Mouse (Mus musculus): ENCODE measurements around the gene Ap1s3.

The Ap1s3 gene

DNA sequence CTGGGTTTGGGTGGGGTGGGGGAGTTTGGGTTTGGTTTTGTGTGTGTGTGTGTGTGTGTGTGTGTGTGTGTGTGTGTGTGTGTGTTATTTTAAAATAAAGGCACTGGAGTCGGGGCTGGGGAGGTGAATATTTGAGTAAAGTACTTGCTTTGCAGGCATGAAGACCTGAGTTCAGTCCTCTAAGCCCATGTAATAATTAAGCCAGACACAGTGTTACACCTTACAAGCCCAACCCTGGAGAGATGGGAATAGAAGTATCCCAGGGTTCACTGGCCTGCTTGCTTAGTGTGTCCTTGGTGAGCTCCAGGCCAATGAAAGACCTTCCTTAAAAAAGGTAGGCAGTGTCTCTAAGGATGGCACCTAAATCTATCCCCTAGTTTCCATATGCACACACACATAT lies 80.7 kb downstream of the Ap1s3 start:
- no peak for DNase-seq

GRCm38 (mm10) chr1:79589971-79590763 lies 81.6 kb downstream of the Ap1s3 start:
- DNase-seq: no peak

- no peak for DNase-seq
Observed at GRCm38 (mm10) chr1:79589424-79589823, 82.3 kb downstream of the Ap1s3 start.

DNA sequence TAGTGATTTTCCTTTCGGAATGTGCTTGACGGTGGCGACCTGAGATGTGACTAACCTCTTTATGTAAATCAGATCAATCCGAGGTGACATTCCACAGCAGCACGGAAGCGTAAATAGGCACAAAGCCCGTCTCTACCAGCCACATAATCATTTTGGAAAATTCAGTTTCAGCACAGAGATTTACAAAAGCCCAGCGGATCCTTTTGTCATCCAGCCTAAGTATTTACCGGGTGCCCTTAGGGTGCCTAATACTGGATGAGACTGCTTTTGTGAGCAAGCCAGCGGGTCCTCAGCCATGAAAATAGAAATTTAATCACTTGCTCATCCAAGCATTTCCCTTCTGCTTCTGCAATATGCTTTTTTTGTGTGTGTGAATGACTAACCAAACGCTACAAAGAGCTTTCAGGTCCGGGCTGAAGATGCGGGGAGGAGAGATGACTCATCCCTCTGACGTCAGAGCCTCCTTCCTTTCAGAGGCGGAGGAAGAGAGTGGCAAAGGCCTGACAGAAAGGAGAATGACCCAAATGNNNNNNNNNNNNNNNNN lies 90.6 kb downstream of the Ap1s3 start:
- peak; percentile 79 for DNase-seq

GRCm38 (mm10) chr1:79577357-79577756 lies 94.4 kb downstream of the Ap1s3 start:
- DNase-seq: no peak

DNA sequence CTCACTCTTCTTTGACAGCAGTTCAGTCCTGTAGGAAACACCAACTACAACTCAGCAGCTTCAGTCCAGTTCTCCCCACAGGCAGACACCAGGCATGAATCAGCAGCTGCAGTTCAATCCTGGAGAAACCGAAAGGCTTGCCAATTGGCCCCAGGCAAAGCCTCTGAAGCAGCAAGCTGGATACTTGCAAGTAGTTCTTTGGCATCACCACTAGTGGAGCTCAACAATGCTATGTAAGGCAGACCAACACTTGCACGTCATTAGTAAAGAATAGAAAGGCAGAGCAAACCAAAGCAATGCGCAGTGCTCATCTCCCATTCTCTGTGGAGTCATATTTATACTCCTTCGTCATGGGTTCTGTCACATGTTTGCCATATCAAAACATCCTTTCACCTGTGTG lies 99.9 kb downstream of the Ap1s3 start:
- no peak for DNase-seq

GRCm38 (mm10) chr1:79571126-79571525 lies 100.6 kb downstream of the Ap1s3 start:
- DNase-seq: no peak

- DNase-seq: no peak
Observed at GRCm38 (mm10) chr1:79561186-79561585, 110.6 kb downstream of the Ap1s3 start.

Data from cerebellum, adult 8-10 months (tissue).